In the genomic region with DNA sequence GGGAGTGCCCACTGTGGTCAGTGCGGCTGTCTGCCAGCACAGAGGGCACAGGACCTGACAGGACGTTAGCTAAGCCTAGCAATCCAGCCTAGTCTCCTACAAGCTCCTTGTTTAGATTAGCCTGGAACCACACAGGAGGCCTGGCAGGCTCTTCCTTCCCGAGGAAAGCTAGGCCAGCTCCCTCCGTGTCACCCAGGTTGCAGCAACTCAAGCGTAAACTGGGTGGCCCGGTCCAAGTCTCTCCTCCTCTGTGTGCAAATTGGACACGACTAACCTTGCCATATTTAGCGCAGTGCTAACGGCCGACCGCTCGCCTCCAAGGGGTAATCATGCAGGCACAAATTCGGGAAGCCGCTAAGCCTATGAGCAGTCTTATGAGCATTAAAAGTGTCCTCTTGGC, we compare ENCODE assay signal across 8 mouse cellular contexts.
DNase-seq lines count a peak whose midpoint lies in the region; ATAC-seq and TF ChIP-seq lines count a peak whose summit lies in the region.

No protein-coding gene starts in this region.

- no peak overlapping the region for H3K4me3 ChIP-seq in intestine, embryonic 14.5 days (ENCODE audit: low read depth, low read length)
- H3K4me3 ChIP-seq in intestine, postnatal 0 days (ENCODE audit: low read depth, low read length), result no peak overlapping the region
- no peak overlapping the region for H3K4me3 ChIP-seq in forebrain, embryonic 14.5 days (ENCODE audit: low read depth, low read length)
- no peak overlapping the region for H3K4me3 ChIP-seq in neural tube, embryonic 13.5 days

- peaks cover 35% of the 10 kb centered on the region for H3K4me1 ChIP-seq in intestine, embryonic 14.5 days (replicated peaks; ENCODE audit: control insufficient read depth, insufficient read depth, low read length)
- no peaks in the 10 kb centered on the region for H3K4me1 ChIP-seq in intestine, postnatal 0 days (replicated peaks; ENCODE audit: control insufficient read depth, insufficient read depth, low read length)
- peaks cover 22% of the 10 kb centered on the region for H3K4me1 ChIP-seq in forebrain, embryonic 14.5 days (ENCODE audit: control insufficient read depth, insufficient read depth, low read length)
- peaks cover 61% of the 10 kb centered on the region for H3K4me1 ChIP-seq in neural tube, embryonic 13.5 days (replicated peaks)

- TF ChIP-seq CTCF in intestine, postnatal 0 days (IDR thresholded peaks at IDR 0.05; ENCODE audit: low read depth), result no peak

- H3K27me3 ChIP-seq in intestine, embryonic 14.5 days (replicated peaks; ENCODE audit: control insufficient read depth, insufficient read depth, low read length), result no peaks in the 10 kb centered on the region
- H3K27me3 ChIP-seq in intestine, postnatal 0 days (replicated peaks; ENCODE audit: control insufficient read depth, insufficient read depth, low read length), result no peaks in the 10 kb centered on the region
- H3K27me3 ChIP-seq in forebrain, embryonic 14.5 days (replicated peaks; ENCODE audit: control insufficient read depth, insufficient read depth, low read length), result peaks cover 4% of the 10 kb centered on the region; the same call in 1 of the 2 replicates
- no peaks in the 10 kb centered on the region for H3K27me3 ChIP-seq in neural tube, embryonic 13.5 days

- H3K9me3 ChIP-seq in intestine, embryonic 14.5 days (ENCODE audit: control insufficient read depth, low read length), result no peaks in the 10 kb centered on the region
- H3K9me3 ChIP-seq in intestine, postnatal 0 days (ENCODE audit: control insufficient read depth), result no peaks in the 10 kb centered on the region
- H3K9me3 ChIP-seq in forebrain, embryonic 14.5 days (replicated peaks; ENCODE audit: control insufficient read depth, low read length), result no peaks in the 10 kb centered on the region
- H3K9me3 ChIP-seq in neural tube, embryonic 13.5 days, result no peaks in the 10 kb centered on the region

- no peak for DNase-seq in intestine, embryonic 14.5 days (ENCODE audit: low spot score)
- DNase-seq in forebrain, embryonic 14.5 days (ENCODE audit: low spot score), result no peak
- peak; percentile 41 for DNase-seq in kidney, postnatal 14 days
- no peak for DNase-seq in testis, postnatal 14 days (ENCODE audit: low spot score)
- DNase-seq in spleen, postnatal 14 days (ENCODE audit: low spot score in 2 of 2), result no peak
- DNase-seq in thymus, postnatal 25 days, result no peak

- ATAC-seq in intestine, embryonic 14.5 days (replicated peaks; ENCODE audit: low FRiP score, low TSS enrichment, low read depth), result no peak
- ATAC-seq in intestine, postnatal 0 days, result no peak
- no peak for ATAC-seq in forebrain, embryonic 14.5 days
- ATAC-seq in neural tube, embryonic 13.5 days (ENCODE audit: low read depth), result no peak

- H3K36me3 ChIP-seq in intestine, embryonic 14.5 days (ENCODE audit: control insufficient read depth, insufficient read depth, low read length), result no peaks in the 10 kb centered on the region
- H3K36me3 ChIP-seq in intestine, postnatal 0 days (ENCODE audit: control insufficient read depth, insufficient read depth), result no peaks in the 10 kb centered on the region
- no peaks in the 10 kb centered on the region for H3K36me3 ChIP-seq in forebrain, embryonic 14.5 days (ENCODE audit: control insufficient read depth, insufficient read depth, low read length)
- H3K36me3 ChIP-seq in neural tube, embryonic 13.5 days, result no peaks in the 10 kb centered on the region

- H3K27ac ChIP-seq in intestine, embryonic 14.5 days (ENCODE audit: low read depth), result peak overlapping the region; percentile 65
- H3K27ac ChIP-seq in intestine, postnatal 0 days (ENCODE audit: low read depth, low read length), result no peak overlapping the region
- H3K27ac ChIP-seq in forebrain, embryonic 14.5 days (ENCODE audit: low read depth, low read length), result no peak overlapping the region; the same call in 1 of the 2 replicates
- peak overlapping the region; percentile 78 for H3K27ac ChIP-seq in neural tube, embryonic 13.5 days (replicated peaks)

- H3K9ac ChIP-seq in intestine, embryonic 14.5 days (ENCODE audit: low read length), result no peak overlapping the region
- no peak overlapping the region for H3K9ac ChIP-seq in intestine, postnatal 0 days (ENCODE audit: low read depth, low read length)
- peak overlapping the region; percentile 17; the same call in 1 of the 2 replicates for H3K9ac ChIP-seq in forebrain, embryonic 14.5 days (ENCODE audit: low read length)
- peak overlapping the region; percentile 41; the same call in 1 of the 2 replicates for H3K9ac ChIP-seq in neural tube, embryonic 13.5 days

- 62% methylated on average over 14 of the region's 14 CpGs for WGBS in intestine, embryonic 14.5 days
- WGBS in intestine, postnatal 0 days, result 73% methylated on average over 14 of the region's 14 CpGs
- WGBS in forebrain, embryonic 14.5 days, result 33% methylated on average over 14 of the region's 14 CpGs
- WGBS in neural tube, embryonic 13.5 days, result 25% methylated on average over 14 of the region's 14 CpGs

- no peak overlapping the region for H3K4me2 ChIP-seq in intestine, embryonic 14.5 days (ENCODE audit: low read length)
- no peak overlapping the region for H3K4me2 ChIP-seq in intestine, postnatal 0 days (replicated peaks; ENCODE audit: low read depth)
- no peak overlapping the region for H3K4me2 ChIP-seq in forebrain, embryonic 14.5 days (ENCODE audit: low read length)
- H3K4me2 ChIP-seq in neural tube, embryonic 13.5 days, result 0 out of 2 replicates have a peak overlapping the region, but pooled peaks have one; percentile 2

Comparison
In these comparisons a context has a peak if more than half of its experiments do, and no peak if none do; other contexts are left out.
1. H3K27ac ChIP-seq: peak in intestine, embryonic 14.5 days (single experiment) and neural tube, embryonic 13.5 days (single experiment); none in intestine, postnatal 0 days (single experiment) and forebrain, embryonic 14.5 days (single experiment).
2. H3K9ac ChIP-seq: peak in forebrain, embryonic 14.5 days (single experiment) and neural tube, embryonic 13.5 days (single experiment); none in intestine, embryonic 14.5 days (single experiment) and intestine, postnatal 0 days (single experiment).